Mouse (Mus musculus) neural tube, embryonic 15.5 days (tissue): ENCODE results near the gene Pdzd2. TPM values are rescaled to one million over a fixed set of nuclear protein-coding genes. Genes with fewer than 3 reads are reported as not detected.

Experiments
- ATAC-seq: fragments of 200-750 bp; cut with Nextera tagmentation; 2 replicates; pipeline ENCODE4 v1.8.0; 2017; ENCODE audit warnings: mild to moderate bottlenecking, moderate TSS enrichment, moderate library complexity; ENCODE audit not compliant: low FRiP score
- H3K27ac ChIP-seq: fragments of 300-500 bp; sonication (generic); replicated peaks from 2 replicates; pipeline ENCODE4 v1.5.1; 2015; ENCODE audit warnings: mild to moderate bottlenecking, inconsistent platforms
- H3K27me3 ChIP-seq: fragments of 300-500 bp; sonication (generic); replicated peaks from 2 replicates; pipeline ENCODE4 v1.6.1; 2015; ENCODE audit warnings: inconsistent platforms
- H3K36me3 ChIP-seq: fragments of 300-500 bp; sonication (generic); 2 replicates; pipeline ENCODE4 v1.6.1; 2015; ENCODE audit warnings: inconsistent platforms
- H3K4me1 ChIP-seq: fragments of 300-500 bp; sonication (generic); 2 replicates; pipeline ENCODE4 v1.6.1; 2015; ENCODE audit warnings: inconsistent platforms
- H3K4me2 ChIP-seq: fragments of 300-500 bp; sonication (generic); 2 replicates; pipeline ENCODE4 v1.6.1; 2015; ENCODE audit warnings: inconsistent platforms, mild to moderate bottlenecking, moderate library complexity
- H3K4me3 ChIP-seq: fragments of 300-500 bp; sonication (generic); replicated peaks from 2 replicates; pipeline ENCODE4 v1.5.1; 2015; ENCODE audit warnings: mild to moderate bottlenecking, inconsistent platforms
- H3K9ac ChIP-seq: fragments of 300-500 bp; sonication (generic); replicated peaks from 2 replicates; pipeline ENCODE4 v1.6.1; 2015; ENCODE audit warnings: mild to moderate bottlenecking, inconsistent platforms
- H3K9me3 ChIP-seq: fragments of 300-500 bp; sonication (generic); replicated peaks from 2 replicates; pipeline ENCODE4 v1.6.1; 2016; ENCODE audit warnings: inconsistent platforms
- WGBS: fragments of 180-500 bp; shearing (Covaris S2); methylation state at CpG from one replicate; pipeline ENCODE4 v1.1.7; 2015; ENCODE audit warnings: mixed read lengths; 5-methylcytosine and 5-hydroxymethylcytosine counted together
- polyA plus RNA-seq: library from polyadenylated mRNA; unstranded; fragments of >200 nt; fragmentation: Nextera tagmentation; extraction: Ambion mirVana; gene quantifications from 2 replicates; pipeline ENCODE4 v1.2.1, GENCODE M21; 2015

Pdzd2 gene
- polyA plus RNA-seq, 1 experiment from 2014 or later = 16.7 TPM

- Histone ChIP-seq H3K9me3 (no peaks in the 10 kb centered on the region), H3K4me1 (peaks cover 6% of the 10 kb centered on the region; the same call in 1 of the 2 replicates), H3K27ac (0 out of 2 replicates have a peak overlapping the region, but pooled peaks have one; percentile 0), H3K4me3 (no peak overlapping the region), H3K27me3 (no peaks in the 10 kb centered on the region), H3K9ac (no peak overlapping the region), H3K4me2 (no peak overlapping the region), H3K36me3 (no peaks in the 10 kb centered on the region)
- no peak for ATAC-seq
- WGBS = 83% methylated on average over 14 of the region's 14 CpGs
These were observed 101.2 kb downstream of the Pdzd2 start for GRCm38 (mm10) chr15:12638370-12639030.

- H3K4me3 ChIP-seq = no peak overlapping the region
- H3K27ac ChIP-seq = no peak overlapping the region
- H3K9me3 ChIP-seq = no peaks in the 10 kb centered on the region
- ATAC-seq = no peak
- no peaks in the 10 kb centered on the region for H3K36me3 ChIP-seq
- H3K4me2 ChIP-seq = no peak overlapping the region
- no peaks in the 10 kb centered on the region for H3K27me3 ChIP-seq
- H3K4me1 ChIP-seq = peaks cover 6% of the 10 kb centered on the region; the same call in 1 of the 2 replicates
- H3K9ac ChIP-seq = no peak overlapping the region
- 95% methylated on average over 8 of the region's 8 CpGs for WGBS
These were observed 102.2 kb downstream of the Pdzd2 start for GRCm38 (mm10) chr15:12637511-12637910.

GRCm38 (mm10) chr15:12636386-12636785 lies 103.3 kb downstream of the Pdzd2 start:
- H3K4me3 ChIP-seq = no peak overlapping the region
- WGBS = 87% methylated on average over 5 of the region's 5 CpGs
- no peak overlapping the region for H3K27ac ChIP-seq

GRCm38 (mm10) chr15:12634921-12635320 lies 104.8 kb downstream of the Pdzd2 start:
- Histone ChIP-seq H3K4me1 (peaks cover 6% of the 10 kb centered on the region; the same call in 1 of the 2 replicates), H3K9me3 (no peaks in the 10 kb centered on the region), H3K36me3 (no peaks in the 10 kb centered on the region), H3K9ac (no peak overlapping the region), H3K27me3 (no peaks in the 10 kb centered on the region), H3K4me3 (no peak overlapping the region), H3K27ac (peak overlapping the region; percentile 57), H3K4me2 (no peak overlapping the region)
- ATAC-seq = 0 out of 2 replicates have a peak, but pooled peaks have one; percentile 23
- WGBS = 80% methylated on average over 8 of the region's 8 CpGs

More at GRCm38 (mm10) chr15:12636386-12636785, 103.3 kb downstream of the Pdzd2 start:
- Histone ChIP-seq H3K9ac (no peak overlapping the region), H3K9me3 (no peaks in the 10 kb centered on the region), H3K36me3 (no peaks in the 10 kb centered on the region), H3K27me3 (no peaks in the 10 kb centered on the region), H3K4me2 (no peak overlapping the region), H3K4me1 (peaks cover 6% of the 10 kb centered on the region; the same call in 1 of the 2 replicates)
- ATAC-seq = no peak

GRCm38 (mm10) chr15:12629164-12629563 lies 110.6 kb downstream of the Pdzd2 start:
- no peak overlapping the region for H3K4me3 ChIP-seq
- no peak overlapping the region for H3K4me2 ChIP-seq
- peaks cover 6% of the 10 kb centered on the region; the same call in 1 of the 2 replicates for H3K4me1 ChIP-seq
- ATAC-seq = no peak
- H3K9ac ChIP-seq = no peak overlapping the region
- no peak overlapping the region for H3K27ac ChIP-seq
- no peaks in the 10 kb centered on the region for H3K36me3 ChIP-seq
- no peaks in the 10 kb centered on the region for H3K27me3 ChIP-seq
- H3K9me3 ChIP-seq = no peaks in the 10 kb centered on the region
- 87% methylated on average over 7 of the region's 7 CpGs for WGBS

- H3K9me3 ChIP-seq = no peaks in the 10 kb centered on the region
- H3K9ac ChIP-seq = no peak overlapping the region
- no peak for ATAC-seq
- WGBS = 90% methylated on average over 7 of the region's 7 CpGs
- no peak overlapping the region for H3K4me3 ChIP-seq
- no peak overlapping the region for H3K4me2 ChIP-seq
- H3K27ac ChIP-seq = no peak overlapping the region
- no peaks in the 10 kb centered on the region for H3K36me3 ChIP-seq
- no peaks in the 10 kb centered on the region for H3K27me3 ChIP-seq
- H3K4me1 ChIP-seq = peaks cover 6% of the 10 kb centered on the region; the same call in 1 of the 2 replicates
These were observed 111.3 kb downstream of the Pdzd2 start for GRCm38 (mm10) chr15:12628451-12628850.

- Histone ChIP-seq H3K36me3 (no peaks in the 10 kb centered on the region), H3K4me3 (no peak overlapping the region), H3K27ac (no peak overlapping the region), H3K9me3 (no peaks in the 10 kb centered on the region), H3K4me1 (peaks cover 15% of the 10 kb centered on the region), H3K9ac (no peak overlapping the region), H3K27me3 (no peaks in the 10 kb centered on the region), H3K4me2 (no peak overlapping the region)
- WGBS = 80% methylated on average over 9 of the region's 9 CpGs
- ATAC-seq = no peak
These were observed 112.8 kb downstream of the Pdzd2 start for GRCm38 (mm10) chr15:12626930-12627329.

- peaks cover 16% of the 10 kb centered on the region for H3K4me1 ChIP-seq
- H3K4me3 ChIP-seq = no peak overlapping the region
- H3K4me2 ChIP-seq = no peak overlapping the region
- no peaks in the 10 kb centered on the region for H3K27me3 ChIP-seq
- 68% methylated on average over 8 of the region's 8 CpGs for WGBS
- ATAC-seq = no peak
- no peaks in the 10 kb centered on the region for H3K36me3 ChIP-seq
- H3K9ac ChIP-seq = no peak overlapping the region
- no peak overlapping the region for H3K27ac ChIP-seq
- H3K9me3 ChIP-seq = no peaks in the 10 kb centered on the region
These were observed 113.6 kb downstream of the Pdzd2 start for GRCm38 (mm10) chr15:12626166-12626565.

GRCm38 (mm10) chr15:12625524-12625923 lies 114.2 kb downstream of the Pdzd2 start:
- Histone ChIP-seq H3K4me2 (no peak overlapping the region), H3K36me3 (no peaks in the 10 kb centered on the region), H3K4me3 (no peak overlapping the region), H3K27me3 (no peaks in the 10 kb centered on the region), H3K9me3 (no peaks in the 10 kb centered on the region), H3K9ac (no peak overlapping the region), H3K4me1 (peaks cover 16% of the 10 kb centered on the region), H3K27ac (no peak overlapping the region)
- ATAC-seq = 0 out of 2 replicates have a peak, but pooled peaks have one; percentile 38
- WGBS = 47% methylated on average over 6 of the region's 6 CpGs

GRCm38 (mm10) chr15:12623521-12623920 lies 116.2 kb downstream of the Pdzd2 start:
- Histone ChIP-seq H3K4me3 (no peak overlapping the region), H3K36me3 (no peaks in the 10 kb centered on the region), H3K4me1 (peaks cover 16% of the 10 kb centered on the region), H3K4me2 (no peak overlapping the region), H3K9ac (no peak overlapping the region), H3K27me3 (no peaks in the 10 kb centered on the region), H3K27ac (no peak overlapping the region), H3K9me3 (no peaks in the 10 kb centered on the region)
- ATAC-seq = no peak
- WGBS = 96% methylated on average over 4 of the region's 4 CpGs

GRCm38 (mm10) chr15:12622701-12623100 lies 117.0 kb downstream of the Pdzd2 start:
- Histone ChIP-seq H3K27me3 (no peaks in the 10 kb centered on the region), H3K4me1 (peaks cover 19% of the 10 kb centered on the region), H3K9me3 (no peaks in the 10 kb centered on the region), H3K4me3 (no peak overlapping the region), H3K9ac (no peak overlapping the region), H3K27ac (0 out of 2 replicates have a peak overlapping the region, but pooled peaks have one; percentile 28), H3K36me3 (no peaks in the 10 kb centered on the region), H3K4me2 (no peak overlapping the region)
- ATAC-seq = no peak
- 93% methylated on average over 5 of the region's 5 CpGs for WGBS

- peak overlapping the region; percentile 28; the same call in 1 of the 2 replicates for H3K27ac ChIP-seq
- ATAC-seq = peak; percentile 39; the same call in 1 of the 2 replicates
These were observed 117.6 kb downstream of the Pdzd2 start for GRCm38 (mm10) chr15:12622093-12622643.

More at GRCm38 (mm10) chr15:12622093-12622643, 117.6 kb downstream of the Pdzd2 start:
- no peak overlapping the region for H3K4me3 ChIP-seq
- no peaks in the 10 kb centered on the region for H3K36me3 ChIP-seq
- H3K27me3 ChIP-seq = no peaks in the 10 kb centered on the region
- peaks cover 19% of the 10 kb centered on the region for H3K4me1 ChIP-seq
- no peak overlapping the region for H3K9ac ChIP-seq
- no peaks in the 10 kb centered on the region for H3K9me3 ChIP-seq
- peak overlapping the region; percentile 17; the same call in 1 of the 2 replicates for H3K4me2 ChIP-seq
- WGBS = 51% methylated on average over 7 of the region's 7 CpGs
